Mouse (Mus musculus) liver, embryonic 14.5 days (tissue): ENCODE data around the gene Map4k2. TPM values are rescaled to one million over a fixed set of nuclear protein-coding genes. Genes with fewer than 3 reads are reported as not detected.

Experiments used
- ATAC-seq: fragments of 200-750 bp; cut with Nextera tagmentation; 2 replicates; pipeline ENCODE4 v1.8.0; 2017; ENCODE audit warnings: moderate number of reproducible peaks, mild to moderate bottlenecking, moderate library complexity; ENCODE audit not compliant: insufficient read depth
- DNase-seq, 3 experiments: peaks; one replicate each; pipeline ENCODE4 v3.0.0-alpha.2; 2012 to 2013; ENCODE audit warnings: low read depth in 3 of 3, low spot score in 3 of 3
- H3K27ac ChIP-seq: fragments of 300-500 bp; sonication (generic); 2 replicates; pipeline ENCODE4 v1.5.1; 2014; ENCODE audit warnings: moderate library complexity, mild to moderate bottlenecking, control low read depth, inconsistent platforms
- H3K27me3 ChIP-seq: fragments of 300-500 bp; sonication (generic); 2 replicates; pipeline ENCODE4 v1.6.1; 2014; ENCODE audit warnings: mild to moderate bottlenecking, low read length, moderate library complexity; ENCODE audit not compliant: control insufficient read depth, insufficient read depth
- H3K36me3 ChIP-seq: fragments of 300-500 bp; sonication (generic); replicated peaks from 2 replicates; pipeline ENCODE4 v1.6.1; 2014; ENCODE audit warnings: low read depth; ENCODE audit not compliant: control insufficient read depth, insufficient read depth
- H3K4me1 ChIP-seq, 2 experiments: fragments of 200-500 bp in 1 of 2; fragments of 300-500 bp in 1 of 2; sonication (generic) in 1 of 2; replicated peaks; 2 replicates each; pipeline ENCODE4 v1.6.1; 2012 to 2014; ENCODE audit warnings: antibody characterized with exemption in 1 of 2, inconsistent platforms in 1 of 2, low read length in 1 of 2; ENCODE audit not compliant: control insufficient read depth in 2 of 2, insufficient read depth in 2 of 2
- H3K4me2 ChIP-seq: fragments of 300-500 bp; sonication (generic); 2 replicates; pipeline ENCODE4 v1.6.1; 2014; ENCODE audit warnings: low read depth, mild to moderate bottlenecking, control low read depth, moderate library complexity
- H3K4me3 ChIP-seq, 2 experiments: fragments of 200-500 bp in 1 of 2; fragments of 300-500 bp in 1 of 2; sonication (generic) in 1 of 2; 2 replicates each; pipeline ENCODE4 v1.5.1; 2012 to 2014; ENCODE audit warnings: low read depth in 2 of 2, low read length in 2 of 2, mild to moderate bottlenecking in 2 of 2, control low read depth in 1 of 2, inconsistent platforms in 1 of 2, moderate library complexity in 1 of 2; ENCODE audit not compliant: insufficient read depth in 1 of 2
- H3K9ac ChIP-seq: fragments of 300-500 bp; sonication (generic); replicated peaks from 2 replicates; pipeline ENCODE4 v1.6.1; 2014; ENCODE audit warnings: mild to moderate bottlenecking, control low read depth, moderate library complexity
- H3K9me3 ChIP-seq: fragments of 300-500 bp; sonication (generic); 2 replicates; pipeline ENCODE4 v1.6.1; 2016; ENCODE audit warnings: low read length, mixed read lengths; ENCODE audit not compliant: control insufficient read depth
- CTCF ChIP-seq: IDR thresholded peaks from 2 replicates; pipeline ENCODE4 v1.5.1; 2016; ENCODE audit warnings: antibody characterized with exemption, low read depth, control low read depth
- EP300 ChIP-seq: IDR thresholded peaks from 2 replicates; pipeline ENCODE4 v1.6.1; 2016; ENCODE audit warnings: antibody characterized with exemption, low read depth
- WGBS: fragments of 180-500 bp; shearing (Covaris S2); extraction: QIAGEN DNeasy Blood & Tissue Kit; methylation state at CpG from one replicate; pipeline ENCODE4 v1.1.7; 2014; ENCODE audit not compliant: insufficient replicate concordance; 5-methylcytosine and 5-hydroxymethylcytosine counted together
- microRNA-seq: library from miRNA; unstranded; fragments of <30 nt; microRNA quantifications from one replicate; pipeline ENCODE4, GENCODE M21; 2016
- polyA plus RNA-seq, 2 experiments: library from polyadenylated mRNA; depleted of rRNA in 1 of 2; stranded (reverse) in 1 of 2; unstranded in 1 of 2; fragments of >200 nt; fragmentation: Nextera tagmentation in 1 of 2; extraction: Ambion mirVana in 1 of 2; gene quantifications; 2 replicates each; pipeline versions ENCODE4 v1.2.1 to v1.2.3; 2012 to 2014

The Map4k2 gene
- polyA plus RNA-seq, 2 experiments = 3.0 to 17.6 TPM

DNA sequence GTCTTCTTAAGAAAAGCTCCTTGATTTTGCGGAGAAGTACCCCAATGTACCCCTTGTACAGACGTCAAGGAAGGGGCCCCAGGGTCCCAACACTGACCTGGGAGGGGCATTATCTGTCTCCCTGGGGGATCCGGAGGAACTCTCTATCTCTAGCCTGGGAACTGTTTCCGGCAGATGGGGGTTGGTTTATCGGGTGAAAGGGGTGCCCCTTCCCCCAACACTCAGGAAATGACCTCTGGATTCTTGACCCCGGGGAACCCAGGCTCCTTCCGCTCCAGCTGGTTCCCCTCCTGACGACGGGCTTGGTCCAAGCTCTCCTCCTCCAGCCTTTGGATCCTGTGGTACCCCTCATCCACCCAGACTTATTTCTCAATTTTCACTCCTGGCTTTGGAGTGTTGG, 61.0 kb downstream of the Map4k2 start:
- Histone ChIP-seq H3K4me2 (peak overlapping the region; percentile 79), H3K27ac (no peak overlapping the region), H3K36me3 (no peaks in the 10 kb centered on the region), H3K4me3 (peak overlapping the region; percentile 36 to 58), H3K9me3 (no peaks in the 10 kb centered on the region), H3K27me3 (peaks cover 32% of the 10 kb centered on the region), H3K4me1 (peaks cover 0 to 9% of the 10 kb centered on the region in 2 experiments; a peak in 2 of 4 replicates), H3K9ac (no peak overlapping the region)
- ATAC-seq (peak; percentile 30), DNase-seq (no peak)
- TF ChIP-seq EP300 (no peak), CTCF (no peak)
- WGBS = under 1% methylated on average over 9 of the region's 9 CpGs

DNA sequence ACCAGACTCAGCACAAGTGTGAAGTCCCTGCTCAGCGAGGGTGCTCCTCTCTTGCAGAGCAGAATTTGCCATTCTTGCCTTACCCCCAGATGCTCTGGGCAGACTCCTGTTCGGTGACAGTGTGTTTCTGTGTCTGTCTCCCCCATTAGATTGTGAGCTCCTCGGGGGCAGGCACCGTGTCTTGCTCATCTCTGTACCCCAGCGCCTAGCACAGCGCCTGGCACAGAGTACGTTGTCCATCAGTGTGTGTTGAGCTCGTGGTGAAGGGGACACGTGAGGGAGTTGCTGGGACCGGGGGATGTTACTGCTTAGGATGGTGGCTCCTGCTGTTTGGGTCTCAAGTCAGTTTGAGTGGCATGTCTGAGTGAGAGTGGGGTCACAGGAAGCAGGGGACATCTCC, 62.9 kb downstream of the Map4k2 start:
- Histone ChIP-seq H3K4me3 (no peak overlapping the region), H3K27ac (no peak overlapping the region), H3K9me3 (no peaks in the 10 kb centered on the region), H3K4me2 (no peak overlapping the region), H3K27me3 (peaks cover 26% of the 10 kb centered on the region), H3K4me1 (peaks cover 0 to 7% of the 10 kb centered on the region in 2 experiments; a peak in 2 of 4 replicates), H3K9ac (no peak overlapping the region), H3K36me3 (no peaks in the 10 kb centered on the region)
- DNase-seq (no peak), ATAC-seq (no peak)
- TF ChIP-seq EP300 (no peak), CTCF (no peak)
- 79% methylated on average over 10 of the region's 10 CpGs for WGBS

Small RNA genes lying within 50 kb of the gene (microRNA-seq; reads per million reads assigned to microRNA genes)
- gene Mir6989 = not detected

Other genes with a start within 250 kb of the Map4k2 start
- gene AC131692.1, start 246.7 kb upstream of the Map4k2 start, polyA plus RNA-seq (2012; rRNA removed) = 0.68 TPM in 1 of 2 replicates, not detected in the other
- gene AC131692.1, start 246.7 kb upstream of the Map4k2 start, polyA plus RNA-seq (2014; fragmentation: Nextera tagmentation; extraction: Ambion mirVana) = 0.22 TPM in 1 of 2 replicates, not detected in the other
- gene Naaladl1, start 235.4 kb upstream of the Map4k2 start, polyA plus RNA-seq (2012; rRNA removed) = 4.3 and 6.4 TPM in 2 replicates
- gene Naaladl1, start 235.4 kb upstream of the Map4k2 start, polyA plus RNA-seq (2014; fragmentation: Nextera tagmentation; extraction: Ambion mirVana) = 1.1 and 1.9 TPM in 2 replicates
- gene Sac3d1, start 222.5 kb upstream of the Map4k2 start, polyA plus RNA-seq (2012; rRNA removed) = 18.4 and 25.5 TPM in 2 replicates
- 22.7 and 22.9 TPM in 2 replicates for gene Sac3d1, start 222.5 kb upstream of the Map4k2 start, polyA plus RNA-seq (2014; fragmentation: Nextera tagmentation; extraction: Ambion mirVana)
- gene Snx15, start 212.8 kb upstream of the Map4k2 start, polyA plus RNA-seq (2012; rRNA removed) = 39.6 and 41.8 TPM in 2 replicates
- 42.2 and 46.2 TPM in 2 replicates for gene Snx15, start 212.8 kb upstream of the Map4k2 start, polyA plus RNA-seq (2014; fragmentation: Nextera tagmentation; extraction: Ambion mirVana)
- gene Batf2, start 200.2 kb upstream of the Map4k2 start, polyA plus RNA-seq (2012; rRNA removed) = 0.35 and 0.57 TPM in 2 replicates
- gene Batf2, start 200.2 kb upstream of the Map4k2 start, polyA plus RNA-seq (2014; fragmentation: Nextera tagmentation; extraction: Ambion mirVana) = 0.09 TPM in 1 of 2 replicates, not detected in the other
- 26.1 and 32.8 TPM in 2 replicates for gene Arl2, start 199.6 kb upstream of the Map4k2 start, polyA plus RNA-seq (2012; rRNA removed)
- 22.4 and 27.5 TPM in 2 replicates for gene Arl2, start 199.6 kb upstream of the Map4k2 start, polyA plus RNA-seq (2014; fragmentation: Nextera tagmentation; extraction: Ambion mirVana)
- not detected in 2 replicates for gene Majin, start 156.7 kb upstream of the Map4k2 start, polyA plus RNA-seq (2012; rRNA removed)
- gene Majin, start 156.7 kb upstream of the Map4k2 start, polyA plus RNA-seq (2014; fragmentation: Nextera tagmentation; extraction: Ambion mirVana) = not detected in 2 replicates
- gene Gpha2, start 114.8 kb upstream of the Map4k2 start, polyA plus RNA-seq (2012; rRNA removed) = not detected in 2 replicates
- gene Gpha2, start 114.8 kb upstream of the Map4k2 start, polyA plus RNA-seq (2014; fragmentation: Nextera tagmentation; extraction: Ambion mirVana) = not detected in 2 replicates
- 3.2 TPM in 2 replicates for gene Ppp2r5b, start 105.3 kb upstream of the Map4k2 start, polyA plus RNA-seq (2012; rRNA removed)
- gene Ppp2r5b, start 105.3 kb upstream of the Map4k2 start, polyA plus RNA-seq (2014; fragmentation: Nextera tagmentation; extraction: Ambion mirVana) = 2.4 and 2.5 TPM in 2 replicates
- 5.0 and 5.4 TPM in 2 replicates for gene Atg2a, start 99.5 kb upstream of the Map4k2 start, polyA plus RNA-seq (2012; rRNA removed)
- gene Atg2a, start 99.5 kb upstream of the Map4k2 start, polyA plus RNA-seq (2014; fragmentation: Nextera tagmentation; extraction: Ambion mirVana) = 4.1 and 4.4 TPM in 2 replicates
- gene Ehd1, start 64.4 kb upstream of the Map4k2 start, polyA plus RNA-seq (2012; rRNA removed) = 65.3 and 81.6 TPM in 2 replicates
- gene Ehd1, start 64.4 kb upstream of the Map4k2 start, polyA plus RNA-seq (2014; fragmentation: Nextera tagmentation; extraction: Ambion mirVana) = 38.0 and 49.6 TPM in 2 replicates
- gene Cdc42bpg, start 34.7 kb upstream of the Map4k2 start, polyA plus RNA-seq (2012; rRNA removed) = 2.0 and 2.1 TPM in 2 replicates
- gene Cdc42bpg, start 34.7 kb upstream of the Map4k2 start, polyA plus RNA-seq (2014; fragmentation: Nextera tagmentation; extraction: Ambion mirVana) = 0.32 and 0.33 TPM in 2 replicates
- 19.9 and 20.4 TPM in 2 replicates for gene Men1, start 6.2 kb upstream of the Map4k2 start, polyA plus RNA-seq (2012; rRNA removed)
- 12.5 and 13.5 TPM in 2 replicates for gene Men1, start 6.2 kb upstream of the Map4k2 start, polyA plus RNA-seq (2014; fragmentation: Nextera tagmentation; extraction: Ambion mirVana)
- 57.4 and 60.9 TPM in 2 replicates for gene Sf1, start 22.6 kb downstream of the Map4k2 start, polyA plus RNA-seq (2012; rRNA removed)
- gene Sf1, start 22.6 kb downstream of the Map4k2 start, polyA plus RNA-seq (2014; fragmentation: Nextera tagmentation; extraction: Ambion mirVana) = 57.9 and 65.0 TPM in 2 replicates
- gene Pygm, start 43.3 kb downstream of the Map4k2 start, polyA plus RNA-seq (2012; rRNA removed) = 1.2 TPM in 2 replicates
- 1.2 and 1.3 TPM in 2 replicates for gene Pygm, start 43.3 kb downstream of the Map4k2 start, polyA plus RNA-seq (2014; fragmentation: Nextera tagmentation; extraction: Ambion mirVana)
- 64.1 and 74.5 TPM in 2 replicates for gene Rasgrp2, start 58.2 kb downstream of the Map4k2 start, polyA plus RNA-seq (2012; rRNA removed)
- 76.3 and 76.9 TPM in 2 replicates for gene Rasgrp2, start 58.2 kb downstream of the Map4k2 start, polyA plus RNA-seq (2014; fragmentation: Nextera tagmentation; extraction: Ambion mirVana)
- gene Nrxn2, start 77.6 kb downstream of the Map4k2 start, polyA plus RNA-seq (2012; rRNA removed) = 0.46 and 0.74 TPM in 2 replicates
- gene Nrxn2, start 77.6 kb downstream of the Map4k2 start, polyA plus RNA-seq (2014; fragmentation: Nextera tagmentation; extraction: Ambion mirVana) = 0.27 and 0.47 TPM in 2 replicates
- gene Slc22a12, start 201.9 kb downstream of the Map4k2 start, polyA plus RNA-seq (2012; rRNA removed) = not detected in 2 replicates
- not detected in 2 replicates for gene Slc22a12, start 201.9 kb downstream of the Map4k2 start, polyA plus RNA-seq (2014; fragmentation: Nextera tagmentation; extraction: Ambion mirVana)